Comparison of ENCODE assay signal across 8 mouse cellular contexts in genomic region chr1:111660950-111661349, GRCm38 (mm10).
"Had no signal": no experiment of that assay in that cellular context is flagged by ENCODE, and none has a peak within 500 bp of the region (broad histone marks: within the 10 kb centered on the region; RNA-seq: fewer than 3 reads in every experiment).

No protein-coding gene starts in this region.

- H3K36me3 ChIP-seq: kidney, embryonic 15.5 days; limb, embryonic 13.5 days; neural tube, embryonic 15.5 days had no signal

- H3K4me2 ChIP-seq: kidney, embryonic 15.5 days; limb, embryonic 13.5 days; neural tube, embryonic 15.5 days had no signal

- H3K27ac ChIP-seq: kidney, embryonic 15.5 days; limb, embryonic 13.5 days; liver, embryonic 14.5 days; neural tube, embryonic 15.5 days had no signal

- DNase-seq: left cerebral cortex, postnatal 4 days; lung, adult 18-20 months; right cerebral cortex, postnatal 25 days; thymus, postnatal 4 days had no signal

- H3K9me3 ChIP-seq: kidney, embryonic 15.5 days; limb, embryonic 13.5 days; neural tube, embryonic 15.5 days had no signal

- H3K4me1 ChIP-seq: kidney, embryonic 15.5 days; limb, embryonic 13.5 days; neural tube, embryonic 15.5 days had no signal

- H3K27me3 ChIP-seq: kidney, embryonic 15.5 days; limb, embryonic 13.5 days; neural tube, embryonic 15.5 days had no signal

- H3K4me3 ChIP-seq: kidney, embryonic 15.5 days; limb, embryonic 13.5 days; neural tube, embryonic 15.5 days had no signal

- H3K9ac ChIP-seq: kidney, embryonic 15.5 days; limb, embryonic 13.5 days; liver, embryonic 14.5 days; neural tube, embryonic 15.5 days had no signal
